Mouse (Mus musculus): ENCODE results near the gene Tob1. TPM values are rescaled to one million over a fixed set of nuclear protein-coding genes. Genes with fewer than 3 reads are reported as not detected.

The Tob1 gene
- polyA plus RNA-seq, 1 experiment from 2014 or later, result 36.6 TPM

- WGBS, result 79% methylated on average over 6 of the region's 6 CpGs
These were observed 50.5 kb downstream of the Tob1 start for GRCm38 (mm10) chr11:94261585-94262370.

More at GRCm38 (mm10) chr11:94261585-94262370, 50.5 kb downstream of the Tob1 start:
- no peaks in the 10 kb centered on the region; the same call in 1 of the 2 replicates for H3K27me3 ChIP-seq (ENCODE audit: control insufficient read depth, insufficient read depth, low read length)
- no peaks in the 10 kb centered on the region for H3K4me1 ChIP-seq (ENCODE audit: control insufficient read depth, insufficient read depth, low read length)
- no peak overlapping the region for H3K9ac ChIP-seq (ENCODE audit: low read depth, low read length)
- H3K9me3 ChIP-seq (ENCODE audit: control insufficient read depth, low read length), result no peaks in the 10 kb centered on the region
- H3K36me3 ChIP-seq (ENCODE audit: control insufficient read depth, insufficient read depth, low read length), result no peaks in the 10 kb centered on the region
- ATAC-seq (ENCODE audit: low FRiP score, low TSS enrichment), result no peak
- H3K27ac ChIP-seq (ENCODE audit: low read depth, low read length), result no peak overlapping the region
- H3K4me2 ChIP-seq (replicated peaks; ENCODE audit: low read depth, low read length), result no peak overlapping the region
- H3K4me3 ChIP-seq (ENCODE audit: low read length), result no peak overlapping the region

Other genes with a start within 250 kb of the Tob1 start
- gene Gm20390, start 243.2 kb upstream of the Tob1 start, polyA plus RNA-seq (2014; fragmentation: Nextera tagmentation; extraction: Ambion mirVana), result 458 and 601 TPM in 2 replicates
- gene Nme1, start 242.9 kb upstream of the Tob1 start, polyA plus RNA-seq (2014; fragmentation: Nextera tagmentation; extraction: Ambion mirVana), result 211 and 282 TPM in 2 replicates
- gene Spag9, start 215.4 kb upstream of the Tob1 start, polyA plus RNA-seq (2014; fragmentation: Nextera tagmentation; extraction: Ambion mirVana), result 45.6 and 55.1 TPM in 2 replicates
- 0.79 and 1.2 TPM in 2 replicates for gene Wfikkn2, start 34.6 kb downstream of the Tob1 start, polyA plus RNA-seq (2014; fragmentation: Nextera tagmentation; extraction: Ambion mirVana)
- 1.0 TPM in 1 of 2 replicates, not detected in the other for gene Gm21885, start 70.4 kb downstream of the Tob1 start, polyA plus RNA-seq (2014; fragmentation: Nextera tagmentation; extraction: Ambion mirVana)
- 106 and 147 TPM in 2 replicates for gene Luc7l3, start 110.5 kb downstream of the Tob1 start, polyA plus RNA-seq (2014; fragmentation: Nextera tagmentation; extraction: Ambion mirVana)
- gene Ankrd40, start 116.5 kb downstream of the Tob1 start, polyA plus RNA-seq (2014; fragmentation: Nextera tagmentation; extraction: Ambion mirVana), result 16.0 and 20.6 TPM in 2 replicates
- gene Abcc3, start 181.5 kb downstream of the Tob1 start, polyA plus RNA-seq (2014; fragmentation: Nextera tagmentation; extraction: Ambion mirVana), result 1.1 and 3.9 TPM in 2 replicates

Data from kidney, embryonic 14.5 days (tissue).